Comparison of ENCODE assay signal across 1 mouse cellular context in the genomic region with DNA sequence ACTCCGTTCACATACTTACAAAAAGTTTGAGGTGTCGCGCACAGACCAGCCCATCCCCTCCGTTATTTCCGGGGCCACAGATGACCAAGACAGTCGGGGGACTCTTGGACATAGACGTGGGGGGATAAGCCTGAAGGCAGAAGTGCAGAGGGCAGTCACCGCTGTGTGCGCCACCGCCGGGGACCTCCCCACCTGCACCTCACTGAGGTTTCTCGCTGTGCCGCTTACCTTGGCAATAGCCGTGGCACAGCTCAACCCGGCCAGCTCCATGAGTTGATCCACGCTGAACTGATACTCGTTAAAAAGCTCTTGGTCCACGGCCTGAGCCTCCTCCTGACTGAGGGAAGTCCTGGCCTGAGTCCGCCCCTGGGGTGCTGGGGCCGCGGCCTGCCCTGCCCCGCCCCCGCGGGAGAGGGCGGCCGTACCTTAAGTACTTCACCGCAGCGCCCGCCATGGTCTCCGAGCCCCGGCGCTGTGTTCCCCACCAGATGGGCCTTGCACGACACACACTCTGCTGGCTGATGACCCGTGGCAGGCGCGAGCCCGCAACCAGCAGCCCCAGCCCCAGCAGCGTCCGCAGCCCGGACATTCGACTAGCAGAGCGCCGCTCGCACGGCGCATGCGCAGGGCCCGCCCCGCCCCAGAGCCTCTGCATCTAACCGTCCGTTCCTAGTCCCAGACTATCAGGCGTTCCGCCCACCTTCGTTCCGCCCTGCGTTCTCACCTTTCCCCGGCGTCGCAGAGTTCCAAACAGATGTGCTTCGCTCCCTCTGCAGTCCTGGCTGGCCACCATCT.
TF ChIP-seq lines count a peak whose summit lies in the region.

A gene (minus strand): TSS at position 594 of the 795 bp plus-strand sequence.

TF ChIP-seq in myocyte, 11 proteins besides CTCF, POLR2A, EP300 and RAD21 (continued from another document):
- no peak for TF ChIP-seq USF1 (IDR thresholded peaks at IDR 0.05; ENCODE audit: low read depth)
- no peak for TF ChIP-seq SRF (IDR thresholded peaks at IDR 0.05; ENCODE audit: control insufficient read depth, insufficient read length, low read depth)
- TF ChIP-seq E2F4 (IDR thresholded peaks at IDR 0.05; ENCODE audit: insufficient read depth) = no peak
